Mouse (Mus musculus) midbrain, embryonic 15.5 days (tissue): ENCODE results near the gene Vps52. TPM values are rescaled to one million over a fixed set of nuclear protein-coding genes. Genes with fewer than 3 reads are reported as not detected.

Experiments used
- ATAC-seq: fragments of 200-750 bp; cut with Nextera tagmentation; replicated peaks from 2 replicates; pipeline ENCODE4 v1.8.0; 2017; ENCODE audit warnings: moderate TSS enrichment
- H3K27ac ChIP-seq: fragments of 300-500 bp; sonication (generic); 2 replicates; pipeline ENCODE4 v1.5.1; 2015; ENCODE audit warnings: mild to moderate bottlenecking, inconsistent platforms
- H3K27me3 ChIP-seq: fragments of 300-500 bp; sonication (generic); replicated peaks from 2 replicates; pipeline ENCODE4 v1.6.1; 2015; ENCODE audit warnings: inconsistent platforms
- H3K36me3 ChIP-seq: fragments of 300-500 bp; sonication (generic); replicated peaks from 2 replicates; pipeline ENCODE4 v1.6.1; 2015; ENCODE audit warnings: inconsistent platforms
- H3K4me1 ChIP-seq: fragments of 300-500 bp; sonication (generic); 2 replicates; pipeline ENCODE4 v1.6.1; 2015; ENCODE audit warnings: inconsistent platforms
- H3K4me2 ChIP-seq: fragments of 300-500 bp; sonication (generic); 2 replicates; pipeline ENCODE4 v1.6.1; 2015; ENCODE audit warnings: inconsistent platforms, mild to moderate bottlenecking, moderate library complexity
- H3K4me3 ChIP-seq: fragments of 300-500 bp; sonication (generic); 2 replicates; pipeline ENCODE4 v1.5.1; 2015; ENCODE audit warnings: mild to moderate bottlenecking, inconsistent platforms
- H3K9ac ChIP-seq: fragments of 300-500 bp; sonication (generic); 2 replicates; pipeline ENCODE4 v1.6.1; 2015; ENCODE audit warnings: mild to moderate bottlenecking, inconsistent platforms
- H3K9me3 ChIP-seq: fragments of 300-500 bp; sonication (generic); 2 replicates; pipeline ENCODE4 v1.6.1; 2016; ENCODE audit warnings: inconsistent platforms
- WGBS: fragments of 180-500 bp; shearing (Covaris S2); methylation state at CpG from one replicate; pipeline ENCODE4 v1.1.7; 2015; ENCODE audit warnings: mixed read lengths; 5-methylcytosine and 5-hydroxymethylcytosine counted together
- polyA plus RNA-seq: library from polyadenylated mRNA; unstranded; fragments of >200 nt; fragmentation: Nextera tagmentation; extraction: Ambion mirVana; gene quantifications from 2 replicates; pipeline ENCODE4 v1.2.1, GENCODE M21; 2015

The Vps52 gene
- polyA plus RNA-seq, 1 experiment from 2014 or later: 84.4 TPM

DNA sequence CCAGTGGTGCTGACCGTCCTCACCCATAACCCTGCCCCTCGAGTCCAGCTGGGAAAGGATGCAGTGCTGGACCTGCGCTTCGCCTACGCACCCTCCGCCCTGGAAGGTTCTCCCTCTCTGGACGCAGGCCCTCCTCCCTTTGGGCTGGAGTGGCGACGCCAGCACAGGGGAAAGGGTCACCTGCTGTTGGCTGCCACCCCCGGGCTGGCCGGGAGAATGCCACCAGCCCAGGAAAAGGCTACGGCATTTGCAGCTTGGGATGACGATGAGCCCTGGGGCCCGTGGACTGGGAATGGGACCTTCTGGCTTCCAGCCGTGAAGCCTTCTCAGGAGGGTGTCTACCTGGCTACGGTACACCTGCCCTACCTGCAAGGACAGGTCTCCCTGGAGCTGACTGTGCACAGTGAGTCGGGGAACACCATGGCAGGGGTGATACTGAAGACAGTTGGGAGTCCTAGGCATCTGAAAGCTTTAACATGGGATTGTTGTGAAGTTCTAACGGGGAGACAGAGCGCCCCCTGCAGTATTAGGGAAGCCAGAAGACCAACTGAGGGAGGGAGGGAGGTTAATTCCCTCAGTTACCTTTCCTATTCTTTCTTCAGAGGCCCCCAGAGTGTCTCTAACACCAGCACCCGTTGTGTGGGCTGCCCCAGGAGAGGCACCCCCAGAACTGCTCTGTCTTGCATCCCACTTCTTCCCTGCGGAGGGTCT, 30.1 kb upstream of the Vps52 start:
- 77% methylated on average over 21 of the region's 21 CpGs for WGBS

DNA sequence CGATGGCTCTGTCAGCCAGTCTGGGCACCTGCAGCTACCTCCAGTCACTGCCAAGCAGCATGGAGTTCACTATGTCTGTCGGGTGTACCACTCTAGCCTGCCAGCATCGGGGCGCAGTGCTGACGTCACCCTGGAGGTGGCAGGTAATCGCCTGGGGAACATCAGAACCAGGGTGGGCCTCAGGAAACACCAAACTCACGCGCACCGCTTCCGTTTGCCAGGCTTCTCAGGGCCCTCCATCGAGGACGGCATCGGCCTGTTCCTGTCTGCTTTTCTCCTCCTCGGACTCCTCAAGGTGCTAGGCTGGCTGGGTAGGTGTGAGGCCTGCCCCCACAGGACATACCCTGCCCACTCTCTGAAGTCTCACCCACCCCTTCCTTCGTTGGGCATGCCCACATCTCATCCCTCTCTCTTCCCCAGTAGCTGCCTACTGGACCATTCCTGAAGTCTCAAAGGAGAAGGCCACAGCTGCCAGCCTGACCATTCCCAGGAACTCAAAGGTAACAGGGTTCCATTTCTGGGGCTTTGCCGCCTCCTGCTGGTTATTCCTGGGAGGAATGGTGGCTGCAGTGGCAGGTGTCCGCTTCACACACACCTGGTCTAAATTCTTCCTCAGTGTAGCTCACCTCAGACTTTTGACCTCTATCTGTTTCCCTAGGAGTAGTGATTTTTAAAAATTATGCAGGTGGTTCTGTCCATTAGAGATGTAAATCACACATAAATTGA, 29.2 kb upstream of the Vps52 start:
- WGBS: 70% methylated on average over 17 of the region's 17 CpGs
- Histone ChIP-seq H3K4me3 (no peak overlapping the region), H3K27me3 (no peaks in the 10 kb centered on the region), H3K4me2 (no peak overlapping the region), H3K27ac (no peak overlapping the region), H3K4me1 (peaks cover 24% of the 10 kb centered on the region), H3K36me3 (no peaks in the 10 kb centered on the region), H3K9ac (no peak overlapping the region), H3K9me3 (no peaks in the 10 kb centered on the region)
- ATAC-seq: no peak

More for the DNA sequence above, 30.1 kb upstream of the Vps52 start:
- no peak overlapping the region for H3K27ac ChIP-seq
- H3K36me3 ChIP-seq: no peaks in the 10 kb centered on the region
- no peak overlapping the region for H3K4me2 ChIP-seq
- no peak overlapping the region for H3K4me3 ChIP-seq
- no peaks in the 10 kb centered on the region for H3K27me3 ChIP-seq
- no peak overlapping the region for H3K9ac ChIP-seq
- no peaks in the 10 kb centered on the region for H3K9me3 ChIP-seq
- ATAC-seq: no peak
- H3K4me1 ChIP-seq: peaks cover 18% of the 10 kb centered on the region

DNA sequence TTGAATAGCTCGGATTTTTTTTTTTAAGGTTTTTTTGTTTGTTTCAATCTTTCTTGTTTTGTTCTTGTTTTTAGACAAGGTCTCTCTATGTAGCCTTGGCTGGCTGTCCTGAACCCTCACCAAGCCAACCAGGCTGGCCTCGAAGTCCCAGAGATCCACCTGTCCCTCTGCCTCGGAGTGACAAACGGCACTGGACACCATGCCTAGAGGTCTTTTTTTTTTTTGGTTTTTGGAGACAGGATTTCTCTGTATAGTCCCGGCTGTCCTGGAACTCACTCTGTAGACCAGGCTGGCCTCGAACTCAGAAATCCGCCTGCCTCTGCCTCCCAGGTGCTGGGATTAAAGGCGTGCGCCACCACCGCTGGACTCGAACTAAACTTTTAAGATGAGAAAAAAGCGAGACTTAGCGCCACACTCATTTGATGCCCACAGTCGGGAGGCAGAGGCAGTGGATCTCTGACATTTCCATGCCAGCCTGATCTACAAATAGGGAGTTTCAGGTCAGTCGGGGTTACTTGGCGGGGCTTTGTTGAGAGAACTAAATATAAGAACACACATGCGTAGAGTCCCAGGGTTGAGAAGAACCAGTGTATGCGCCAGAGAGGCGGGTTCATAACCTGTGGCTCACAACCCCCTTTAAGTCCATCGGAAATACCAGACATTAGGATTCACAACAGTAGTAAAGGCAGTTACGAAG, 27.2 kb upstream of the Vps52 start:
- no peaks in the 10 kb centered on the region for H3K9me3 ChIP-seq
- H3K4me3 ChIP-seq: peak overlapping the region; percentile 93
- no peaks in the 10 kb centered on the region for H3K27me3 ChIP-seq
- no peak for ATAC-seq
- no peaks in the 10 kb centered on the region for H3K36me3 ChIP-seq
- WGBS: 66% methylated on average over 21 of the region's 21 CpGs
- H3K27ac ChIP-seq: peak overlapping the region; percentile 93; the same call in 1 of the 2 replicates
- H3K4me2 ChIP-seq: peak overlapping the region; percentile 99
- peak overlapping the region; percentile 71 for H3K9ac ChIP-seq
- peaks cover 26% of the 10 kb centered on the region for H3K4me1 ChIP-seq

DNA sequence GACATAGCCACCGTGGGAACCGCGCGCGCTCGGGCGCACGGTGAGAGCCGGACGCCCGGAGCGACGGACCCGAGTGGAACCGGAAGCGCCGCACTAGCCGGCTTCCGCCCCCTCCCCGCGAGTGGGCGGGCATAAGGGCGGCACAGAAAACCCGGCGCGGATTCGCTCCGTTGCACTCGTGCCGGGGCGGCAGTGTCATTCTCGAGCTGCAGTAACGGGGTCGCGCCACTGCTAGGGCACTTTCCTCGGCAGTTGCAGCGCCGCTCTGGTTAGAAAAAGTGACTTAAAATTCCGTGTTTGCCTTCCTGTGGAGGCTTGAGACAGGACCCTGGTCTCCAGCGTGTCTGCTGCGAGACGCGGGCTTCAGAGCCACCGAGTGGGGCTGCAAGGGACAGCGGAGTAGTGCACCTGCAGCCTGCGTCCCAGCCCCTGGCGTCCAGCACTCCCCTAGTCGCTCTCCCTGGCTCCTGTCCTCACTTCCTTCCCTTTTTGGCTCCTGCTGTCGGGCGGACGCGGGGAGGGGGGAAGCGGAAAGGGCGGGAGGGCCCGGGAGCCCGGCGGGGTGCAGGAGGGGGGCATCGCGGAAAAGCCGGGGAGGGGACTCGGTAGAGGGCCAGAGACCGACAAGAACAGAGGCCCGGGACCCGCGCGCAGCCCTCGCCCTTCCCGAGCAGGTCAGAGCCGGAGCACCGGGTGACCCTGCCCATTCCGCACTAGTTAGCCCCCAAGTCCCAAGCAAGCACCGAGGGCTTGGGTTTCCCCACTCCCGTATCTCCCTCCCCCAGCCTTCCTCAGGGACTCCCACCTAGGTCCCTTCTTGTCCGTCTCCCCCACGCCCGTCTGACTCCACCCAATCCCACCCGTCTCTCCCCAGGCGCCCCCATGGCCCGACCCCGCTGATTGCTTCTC, 26.0 kb upstream of the Vps52 start, which contains the start of gene Rgl2:
Gene Rgl2, plus strand, starts transcription at position 173 of the 909 bp plus-strand sequence.
- peak within 1 kb of the TSS; percentile 93 for H3K4me3 ChIP-seq
- H3K4me1 ChIP-seq: peaks cover 26% of the 10 kb centered on the region
- H3K27ac ChIP-seq: peak within 1 kb of the TSS; percentile 93
- H3K4me2 ChIP-seq: peak within 1 kb of the TSS; percentile 99
- peak within 1 kb of the TSS; percentile 89 for H3K9ac ChIP-seq
- WGBS: under 1% methylated on average over 80 of the region's 80 CpGs
- no peaks in the 10 kb centered on the region for H3K9me3 ChIP-seq
- peak; percentile 90 for ATAC-seq
- H3K36me3 ChIP-seq: no peaks in the 10 kb centered on the region
- no peaks in the 10 kb centered on the region for H3K27me3 ChIP-seq

DNA sequence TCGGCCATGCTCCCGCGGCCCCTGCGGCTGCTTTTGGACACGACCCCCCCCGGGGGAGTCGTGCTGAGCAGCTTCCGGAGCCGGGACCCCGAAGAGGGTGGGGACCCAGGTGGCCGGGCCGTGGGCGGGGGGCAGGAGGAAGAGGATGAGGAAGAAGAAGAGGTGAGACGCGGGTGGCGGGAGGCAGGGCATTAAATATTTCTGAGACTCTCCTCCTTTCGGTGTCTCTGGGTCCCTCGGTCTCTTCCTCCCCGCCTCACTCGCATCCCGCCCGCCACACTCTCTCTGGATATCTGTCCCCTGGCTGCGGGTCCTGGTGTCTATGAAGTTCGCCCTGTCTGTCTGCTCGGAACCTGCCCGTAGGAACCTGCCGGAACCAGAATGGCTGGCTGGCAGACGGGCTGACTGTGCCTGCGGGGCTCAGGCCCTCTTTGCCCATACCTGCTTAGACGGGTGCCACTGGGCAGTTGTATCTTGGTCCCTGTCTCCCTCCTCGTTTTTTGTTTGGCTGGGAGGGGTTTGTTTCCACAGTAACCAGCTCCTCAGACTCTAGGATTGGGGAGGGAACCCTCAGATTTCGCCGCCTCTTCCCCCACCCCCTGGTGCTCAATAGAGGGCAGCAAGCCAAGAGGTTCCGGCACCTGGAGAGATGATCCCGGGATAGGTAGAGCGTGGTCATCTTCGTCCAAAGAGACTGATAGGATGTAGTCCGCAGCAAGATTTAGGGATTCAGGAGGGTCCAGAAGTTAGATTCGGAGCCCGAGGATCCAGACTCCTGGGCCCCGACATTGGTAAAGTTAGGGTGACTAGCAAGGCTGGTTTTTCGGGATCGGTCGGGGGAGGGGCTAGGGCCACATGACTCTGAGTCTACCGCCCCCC, 25.1 kb upstream of the Vps52 start:
- Histone ChIP-seq H3K9me3 (no peaks in the 10 kb centered on the region), H3K4me1 (peaks cover 26% of the 10 kb centered on the region), H3K4me2 (peak overlapping the region; percentile 99), H3K27me3 (no peaks in the 10 kb centered on the region), H3K36me3 (no peaks in the 10 kb centered on the region), H3K27ac (peak overlapping the region; percentile 93), H3K9ac (peak overlapping the region; percentile 89), H3K4me3 (peak overlapping the region; percentile 93)
- no peak; the same call in 1 of the 2 replicates for ATAC-seq
- WGBS: under 1% methylated on average over 45 of the region's 45 CpGs

DNA sequence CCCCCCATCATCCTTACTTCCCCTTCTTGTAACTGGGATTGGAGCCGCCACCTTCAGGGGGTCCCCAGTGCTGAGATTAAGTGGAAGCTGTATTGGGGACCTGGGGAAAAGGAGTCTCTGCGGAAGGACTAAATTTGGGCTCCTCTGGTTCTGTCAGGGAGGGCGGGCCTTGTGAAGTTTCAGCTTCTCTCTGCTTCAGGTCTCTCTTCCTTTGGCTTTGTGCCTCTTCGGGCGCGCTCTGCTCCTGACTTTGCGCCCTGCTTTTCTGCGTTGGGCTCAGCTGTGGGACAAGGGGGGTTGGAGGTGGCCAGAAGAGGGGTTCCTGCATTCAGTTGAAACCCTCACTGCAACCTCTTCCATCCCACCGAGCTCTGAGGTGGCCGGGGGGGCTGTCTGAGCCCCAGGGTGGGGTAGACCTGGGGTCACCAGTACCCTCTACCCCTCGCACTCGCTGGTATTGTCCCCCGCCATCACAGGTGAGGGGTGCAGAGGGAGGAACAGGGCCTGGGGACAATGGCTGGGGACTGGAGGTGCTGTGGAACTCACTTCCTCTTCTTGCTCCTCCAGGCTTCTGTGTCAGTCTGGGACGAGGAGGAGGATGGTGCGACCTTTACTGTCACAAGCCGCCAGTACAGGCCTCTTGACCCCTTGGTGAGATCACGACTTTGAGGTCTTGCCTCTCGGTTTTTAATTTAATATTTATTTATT, 24.3 kb upstream of the Vps52 start:
- Histone ChIP-seq H3K4me3 (peak overlapping the region; percentile 93), H3K9me3 (no peaks in the 10 kb centered on the region), H3K27ac (peak overlapping the region; percentile 93; the same call in 1 of the 2 replicates), H3K4me1 (peaks cover 26% of the 10 kb centered on the region), H3K27me3 (no peaks in the 10 kb centered on the region), H3K36me3 (no peaks in the 10 kb centered on the region), H3K4me2 (peak overlapping the region; percentile 99), H3K9ac (peak overlapping the region; percentile 89)
- WGBS: 34% methylated on average over 18 of the region's 18 CpGs
- ATAC-seq: no peak

DNA sequence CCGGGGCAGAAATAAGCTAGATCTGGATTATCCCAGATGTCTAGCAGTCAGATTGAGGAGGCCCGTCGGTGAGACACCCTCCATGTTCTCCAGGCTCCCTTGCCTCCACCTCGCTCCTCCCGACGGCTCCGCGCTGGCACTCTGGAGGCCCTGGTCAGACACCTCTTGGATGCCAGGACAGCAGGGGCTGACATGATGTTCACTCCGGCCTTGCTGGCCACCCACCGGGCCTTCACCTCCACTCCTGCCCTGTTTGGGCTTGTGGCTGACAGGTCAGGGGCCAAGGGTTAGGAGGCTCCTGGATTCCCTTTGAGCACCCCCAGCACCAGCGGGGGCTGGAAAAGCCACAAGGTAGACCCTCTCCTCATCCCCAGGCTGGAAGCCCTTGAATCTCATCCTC, 23.7 kb upstream of the Vps52 start:
- H3K9me3 ChIP-seq: no peaks in the 10 kb centered on the region
- peaks cover 26% of the 10 kb centered on the region for H3K4me1 ChIP-seq
- H3K4me2 ChIP-seq: no peak overlapping the region
- no peak overlapping the region for H3K27ac ChIP-seq
- WGBS: 92% methylated on average over 11 of the region's 11 CpGs
- no peak for ATAC-seq
- H3K9ac ChIP-seq: no peak overlapping the region
- H3K36me3 ChIP-seq: peaks cover 3% of the 10 kb centered on the region; the same call in 1 of the 2 replicates
- H3K27me3 ChIP-seq: no peaks in the 10 kb centered on the region
- H3K4me3 ChIP-seq: no peak overlapping the region

DNA sequence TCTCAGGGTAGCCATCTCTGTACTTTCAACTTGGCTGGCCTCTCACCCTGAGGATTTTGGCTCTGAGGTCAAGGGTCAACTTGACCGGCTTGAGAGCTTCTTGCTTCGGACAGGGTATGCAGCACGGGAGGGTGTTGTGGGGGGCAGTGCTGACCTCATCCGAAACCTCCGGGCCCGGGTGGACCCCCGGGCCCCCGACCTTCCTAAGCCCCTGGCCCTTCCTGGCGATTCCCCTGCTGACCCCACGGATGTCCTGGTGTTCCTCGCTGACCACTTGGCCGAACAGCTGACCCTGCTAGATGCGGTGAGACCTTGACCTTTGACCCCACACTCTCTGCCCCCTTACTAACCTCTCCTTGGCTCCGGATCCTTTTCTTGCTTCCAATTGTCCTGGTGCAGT, 23.2 kb upstream of the Vps52 start:
- no peak overlapping the region for H3K4me3 ChIP-seq
- H3K36me3 ChIP-seq: peaks cover 8% of the 10 kb centered on the region; the same call in 1 of the 2 replicates
- WGBS: 84% methylated on average over 14 of the region's 14 CpGs
- no peak overlapping the region for H3K27ac ChIP-seq
- no peak for ATAC-seq
- no peaks in the 10 kb centered on the region for H3K27me3 ChIP-seq
- H3K9me3 ChIP-seq: no peaks in the 10 kb centered on the region
- no peak overlapping the region for H3K9ac ChIP-seq
- peaks cover 26% of the 10 kb centered on the region for H3K4me1 ChIP-seq
- no peak overlapping the region for H3K4me2 ChIP-seq

DNA sequence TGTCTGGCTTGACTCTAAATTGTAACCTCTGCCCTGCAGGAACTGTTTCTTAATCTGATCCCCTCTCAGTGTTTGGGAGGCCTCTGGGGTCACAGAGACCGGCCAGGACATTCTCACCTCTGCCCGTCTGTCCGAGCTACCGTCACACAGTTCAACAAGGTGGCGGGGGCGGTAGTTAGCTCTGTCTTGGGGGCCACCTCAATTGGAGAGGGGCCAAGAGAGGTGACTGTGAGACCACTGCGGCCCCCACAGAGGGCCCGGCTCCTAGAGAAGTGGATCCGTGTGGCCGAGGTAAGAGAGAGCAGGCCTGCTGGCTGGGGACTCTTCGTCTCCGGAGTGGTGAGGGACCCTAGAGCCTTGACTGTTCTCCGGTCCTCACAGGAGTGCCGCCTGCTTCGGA, 22.6 kb upstream of the Vps52 start:
- Histone ChIP-seq H3K4me3 (no peak overlapping the region), H3K4me1 (peaks cover 23% of the 10 kb centered on the region), H3K36me3 (peaks cover 10% of the 10 kb centered on the region; the same call in 1 of the 2 replicates), H3K27me3 (no peaks in the 10 kb centered on the region), H3K9me3 (no peaks in the 10 kb centered on the region), H3K4me2 (no peak overlapping the region), H3K9ac (no peak overlapping the region), H3K27ac (no peak overlapping the region)
- 94% methylated on average over 15 of the region's 15 CpGs for WGBS
- no peak for ATAC-seq

DNA sequence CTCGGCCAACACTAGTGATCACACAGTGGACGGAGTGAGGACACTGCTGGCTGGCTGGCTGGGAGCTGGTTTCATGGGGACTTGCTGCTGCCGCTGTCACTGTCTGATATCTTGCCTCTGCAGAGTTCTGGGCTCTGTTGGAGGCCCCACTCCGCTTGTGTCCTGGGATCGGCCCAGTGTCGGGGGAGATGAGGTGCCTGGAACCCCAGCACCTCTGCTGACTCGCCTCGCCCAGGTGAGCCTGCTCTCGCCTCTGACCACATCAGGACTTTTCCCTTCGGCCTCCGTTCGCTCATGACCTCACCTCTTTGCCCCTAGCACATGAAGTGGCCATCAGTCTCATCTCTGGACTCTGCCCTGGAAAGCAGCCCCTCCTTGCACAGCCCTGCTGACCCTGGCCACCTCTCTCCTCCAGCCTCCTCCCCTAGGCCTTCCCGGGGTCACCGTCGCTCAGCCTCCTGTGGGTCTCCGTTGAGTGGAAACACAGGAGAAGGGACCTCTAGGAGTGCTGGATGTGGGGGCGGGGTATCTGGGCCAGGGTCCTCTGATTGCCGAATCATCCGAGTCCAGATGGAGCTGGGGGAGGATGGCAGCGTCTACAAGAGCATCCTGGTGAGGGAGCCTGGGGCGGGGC, 20.1 kb upstream of the Vps52 start:
- Histone ChIP-seq H3K27me3 (no peaks in the 10 kb centered on the region), H3K9me3 (no peaks in the 10 kb centered on the region), H3K4me3 (no peak overlapping the region), H3K27ac (no peak overlapping the region), H3K4me1 (peaks cover 22% of the 10 kb centered on the region), H3K4me2 (no peak overlapping the region), H3K36me3 (peaks cover 10% of the 10 kb centered on the region; the same call in 1 of the 2 replicates), H3K9ac (no peak overlapping the region)
- ATAC-seq: no peak
- WGBS: 84% methylated on average over 21 of the region's 21 CpGs
